Mouse (Mus musculus) bone marrow, adult 2 months (tissue): ENCODE measurements at regions not wholly inside any gene's neighbourhood (a gene's known extent, or its start where the extent isn't known, plus 50 kb on each side); places are given as distances from the start of the nearest gene placed in this dataset.

Source experiments
- CTCF ChIP-seq: fragments of 200-500 bp; IDR thresholded peaks from 2 replicates; pipeline ENCODE4 v1.5.1; 2011; ENCODE audit warnings: low read length, control low read depth; ENCODE audit not compliant: control insufficient read depth, insufficient read depth
- POLR2A ChIP-seq: fragments of 200-500 bp; IDR thresholded peaks from 2 replicates; pipeline ENCODE4 v1.6.1; 2011; ENCODE audit warnings: low read depth, mild to moderate bottlenecking, control low read depth, low read length, borderline replicate concordance; ENCODE audit not compliant: control insufficient read depth

DNA sequence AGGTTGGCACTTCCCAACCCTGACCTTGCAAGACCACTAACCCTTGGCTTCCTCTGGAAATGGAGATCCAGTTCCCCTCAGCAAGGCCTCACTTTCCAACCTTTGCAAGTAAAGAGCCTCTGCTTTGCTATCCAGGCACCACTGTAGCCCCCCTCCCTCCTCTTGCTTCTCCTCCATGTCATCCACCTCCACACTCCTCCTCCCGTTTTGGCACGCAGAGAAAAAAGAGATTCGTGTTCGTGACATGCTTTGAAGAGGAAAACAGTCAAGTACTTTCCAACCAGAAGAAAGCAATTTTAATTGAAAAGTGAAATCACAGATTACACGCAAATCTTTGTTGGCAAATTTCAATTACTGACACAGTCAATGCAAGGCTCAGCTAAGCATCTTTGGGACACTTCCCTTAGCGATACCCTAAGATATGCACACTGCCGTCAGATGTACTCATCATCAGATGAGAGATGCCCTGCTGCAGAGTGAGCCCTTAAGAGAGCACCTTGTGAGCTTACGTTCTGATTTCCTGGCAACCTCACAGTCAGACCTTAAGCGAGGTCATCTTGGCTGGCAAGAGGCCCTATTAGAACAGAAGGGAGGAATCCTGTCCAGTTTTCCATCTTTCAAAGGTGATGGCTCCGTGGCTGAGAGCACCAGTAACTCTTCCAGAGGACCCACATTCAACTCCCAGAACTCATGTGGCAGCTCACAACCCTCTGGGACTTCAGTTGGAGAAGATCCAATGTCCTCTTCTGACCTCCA lies 208.5 kb upstream of the Zfp703 start:
- no peak for TF ChIP-seq CTCF
- no peak for TF ChIP-seq POLR2A
